Mouse (Mus musculus): Measurements from ENCODE around the gene Cnpy1. TPM values are rescaled to one million over a fixed set of nuclear protein-coding genes. Genes with fewer than 3 reads are reported as not detected.

Gene Cnpy1
- polyA plus RNA-seq, 1 experiment: 0.07 TPM

DNA sequence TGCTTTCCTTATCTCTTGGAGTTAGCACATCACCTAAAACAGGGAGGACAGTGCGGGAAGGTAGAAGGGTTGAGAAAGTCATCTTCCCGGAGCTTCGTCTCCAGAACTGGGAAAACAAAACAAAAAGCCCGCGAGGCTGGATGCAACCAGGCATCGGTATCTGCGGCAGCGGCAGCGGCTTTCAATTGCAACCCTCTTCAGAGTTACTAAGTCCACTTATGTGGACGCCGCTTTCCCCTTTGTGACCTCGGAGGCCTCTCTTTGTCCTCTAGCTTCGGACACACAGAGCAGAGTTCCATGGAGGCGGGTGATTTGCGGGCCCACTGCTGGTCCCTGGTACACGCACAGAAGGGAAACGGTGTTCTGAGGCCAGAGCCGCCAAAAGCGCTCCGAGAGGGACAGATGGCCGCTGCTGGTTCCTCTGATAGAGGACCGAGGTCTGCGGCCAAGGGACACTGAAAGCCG lies 83.6 kb downstream of the Cnpy1 start:
- no peak for TF ChIP-seq CTCF (IDR thresholded peaks at IDR 0.05; ENCODE audit: control insufficient read depth, insufficient read depth, insufficient replicate concordance, low read depth, low read length)
- no peak for TF ChIP-seq POLR2A (IDR thresholded peaks at IDR 0.05; ENCODE audit: control insufficient read depth, low read depth, low read length)
- H3K36me3 ChIP-seq (ENCODE audit: control insufficient read depth, insufficient read depth, low read length): no peaks in the 10 kb centered on the region
- peaks cover 25% of the 10 kb centered on the region for H3K4me1 ChIP-seq (ENCODE audit: control insufficient read depth, insufficient read depth, low read length)
- peak overlapping the region; percentile 17 for H3K4me3 ChIP-seq (ENCODE audit: control insufficient read depth, low read depth, low read length)
- no peak overlapping the region for H3K27ac ChIP-seq (ENCODE audit: control insufficient read depth, insufficient read depth, low read depth, low read length)
- no peaks in the 10 kb centered on the region; the same call in 1 of the 2 replicates for H3K27me3 ChIP-seq (ENCODE audit: control insufficient read depth, insufficient read depth, low read length)

DNA sequence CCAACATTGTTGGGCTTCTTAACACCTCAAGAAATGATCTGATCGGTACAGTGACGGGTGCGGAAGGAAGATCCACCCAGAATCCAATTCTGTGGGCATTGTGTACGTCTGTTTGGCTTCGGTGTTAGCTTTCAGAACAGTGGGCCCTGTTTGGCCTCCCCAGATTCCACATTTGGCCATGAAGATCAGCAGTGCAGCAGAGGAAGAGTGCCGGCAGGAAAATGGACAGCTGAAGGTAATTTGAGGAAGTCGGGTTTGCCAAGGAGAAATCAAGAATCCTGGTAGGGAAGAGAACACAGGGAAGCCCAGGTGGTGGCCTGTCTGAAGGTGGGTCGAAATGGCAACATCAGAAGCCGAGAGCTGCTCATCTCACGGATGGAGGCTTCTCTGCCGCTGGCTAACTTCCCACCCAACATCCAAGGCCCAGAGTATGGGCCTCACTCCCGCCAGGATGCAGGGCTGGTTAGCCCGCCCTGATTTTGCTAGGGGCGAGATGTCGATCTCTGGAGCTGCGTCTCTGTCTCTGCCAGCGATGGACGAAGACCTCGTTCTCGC lies 84.1 kb downstream of the Cnpy1 start:
- Histone ChIP-seq H3K27me3 (ENCODE audit: control insufficient read depth, insufficient read depth, low read length) (no peaks in the 10 kb centered on the region; the same call in 1 of the 2 replicates), H3K4me3 (ENCODE audit: control insufficient read depth, low read depth, low read length) (peak overlapping the region; percentile 17), H3K36me3 (ENCODE audit: control insufficient read depth, insufficient read depth, low read length) (no peaks in the 10 kb centered on the region), H3K27ac (ENCODE audit: control insufficient read depth, insufficient read depth, low read depth, low read length) (no peak overlapping the region), H3K4me1 (ENCODE audit: control insufficient read depth, insufficient read depth, low read length) (peaks cover 21% of the 10 kb centered on the region)
- TF ChIP-seq CTCF (IDR thresholded peaks at IDR 0.05; ENCODE audit: control insufficient read depth, insufficient read depth, insufficient replicate concordance, low read depth, low read length) (no peak), POLR2A (IDR thresholded peaks at IDR 0.05; ENCODE audit: control insufficient read depth, low read depth, low read length) (no peak)

DNA sequence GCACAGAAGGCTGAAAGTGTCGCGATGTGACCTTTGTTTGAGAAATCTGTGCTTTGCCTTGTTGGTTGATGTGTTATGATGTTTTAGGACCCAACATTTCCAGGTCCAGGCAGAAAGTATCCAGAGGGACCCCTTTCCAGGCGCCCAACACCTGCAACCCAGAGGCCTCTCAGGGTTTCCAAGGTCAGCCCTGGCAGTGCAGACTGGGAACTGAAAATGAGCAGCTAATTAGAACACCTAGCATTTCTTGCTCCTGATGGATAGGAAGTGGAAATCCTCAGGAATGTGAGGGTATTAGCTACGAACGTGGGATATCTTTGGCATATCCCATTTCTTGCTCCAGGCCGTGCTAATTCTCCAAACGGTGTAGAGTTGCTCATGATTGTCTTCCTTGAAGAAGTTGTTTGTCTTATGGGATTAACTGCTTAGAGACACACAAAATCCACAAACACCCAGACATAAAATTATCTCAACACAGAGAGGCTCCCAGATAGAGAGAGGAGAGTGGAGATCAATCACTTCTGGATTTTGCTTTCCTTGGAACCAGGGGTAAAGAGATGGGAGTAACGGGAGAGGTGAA lies 85.6 kb downstream of the Cnpy1 start:
- Histone ChIP-seq H3K4me3 (ENCODE audit: control insufficient read depth, low read depth, low read length) (no peak overlapping the region), H3K27me3 (ENCODE audit: control insufficient read depth, insufficient read depth, low read length) (no peaks in the 10 kb centered on the region; the same call in 1 of the 2 replicates), H3K36me3 (ENCODE audit: control insufficient read depth, insufficient read depth, low read length) (no peaks in the 10 kb centered on the region), H3K27ac (ENCODE audit: control insufficient read depth, insufficient read depth, low read depth, low read length) (no peak overlapping the region), H3K4me1 (ENCODE audit: control insufficient read depth, insufficient read depth, low read length) (peaks cover 9% of the 10 kb centered on the region)
- TF ChIP-seq POLR2A (IDR thresholded peaks at IDR 0.05; ENCODE audit: control insufficient read depth, low read depth, low read length) (no peak), CTCF (IDR thresholded peaks at IDR 0.05; ENCODE audit: control insufficient read depth, insufficient read depth, insufficient replicate concordance, low read depth, low read length) (no peak)

DNA sequence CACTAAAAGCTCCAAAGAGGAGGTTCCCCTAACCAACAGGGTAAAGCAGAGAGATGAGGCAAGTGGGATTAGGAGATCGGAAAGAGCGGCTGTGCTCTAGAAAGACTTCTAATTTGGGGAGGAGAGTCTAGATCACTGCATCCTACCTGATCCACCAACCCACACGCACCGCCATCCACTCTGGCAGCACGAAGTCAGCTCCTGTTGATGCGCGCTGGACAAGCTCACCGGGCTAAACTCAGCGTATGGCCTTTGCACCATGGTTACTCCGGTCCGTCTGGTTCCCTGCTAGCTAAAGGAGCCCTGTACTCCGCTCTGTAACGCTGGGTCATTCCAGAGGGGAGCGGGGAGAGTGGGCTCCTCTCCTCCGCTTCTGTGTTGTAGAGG lies 86.5 kb downstream of the Cnpy1 start:
- TF ChIP-seq POLR2A (IDR thresholded peaks at IDR 0.05; ENCODE audit: control insufficient read depth, low read depth, low read length): no peak
- TF ChIP-seq CTCF (IDR thresholded peaks at IDR 0.05; ENCODE audit: control insufficient read depth, insufficient read depth, insufficient replicate concordance, low read depth, low read length): no peak
- H3K4me1 ChIP-seq (ENCODE audit: control insufficient read depth, insufficient read depth, low read length): peaks cover 8% of the 10 kb centered on the region
- no peak overlapping the region for H3K27ac ChIP-seq (ENCODE audit: control insufficient read depth, insufficient read depth, low read depth, low read length)

DNA sequence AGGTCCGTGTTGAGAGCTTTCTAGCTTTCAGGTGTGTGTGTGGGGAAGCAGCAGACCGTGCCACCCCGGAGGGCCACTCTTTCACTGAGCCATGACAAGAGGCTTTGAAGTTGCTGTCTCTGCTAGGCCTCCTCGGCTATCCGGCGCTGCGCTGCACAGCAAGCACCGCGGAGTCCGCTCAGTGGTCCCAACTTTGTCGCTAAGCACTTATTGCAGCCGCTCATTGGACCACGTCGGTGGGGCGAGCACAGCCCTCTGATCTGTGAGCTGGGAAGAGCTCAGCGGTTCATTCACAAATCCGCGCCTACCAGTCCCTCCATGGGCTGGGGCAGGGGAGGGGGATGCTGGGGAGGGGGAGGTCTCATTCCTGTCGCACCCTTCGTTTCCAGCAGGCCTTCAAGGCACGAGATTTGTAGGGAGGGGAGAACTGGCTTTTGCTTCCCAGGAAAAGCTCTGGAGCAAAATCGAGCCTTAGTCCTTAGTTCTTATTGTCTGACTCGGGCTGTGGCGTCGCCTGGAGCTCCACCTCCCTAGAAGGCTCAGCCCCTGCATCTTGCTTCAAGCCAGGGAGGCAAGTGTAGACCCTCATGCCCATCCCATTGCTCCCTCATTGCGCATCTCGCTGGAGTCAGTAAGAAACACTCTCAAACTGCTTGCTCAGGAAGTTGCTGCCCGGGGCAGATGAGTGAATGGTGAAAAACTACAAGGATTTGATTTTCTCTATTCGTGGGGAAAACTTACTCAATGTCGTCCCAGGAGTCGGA lies 87.1 kb downstream of the Cnpy1 start:
- no peaks in the 10 kb centered on the region for H3K36me3 ChIP-seq (ENCODE audit: control insufficient read depth, insufficient read depth, low read length)
- TF ChIP-seq CTCF (IDR thresholded peaks at IDR 0.05; ENCODE audit: control insufficient read depth, insufficient read depth, insufficient replicate concordance, low read depth, low read length): no peak
- TF ChIP-seq POLR2A (IDR thresholded peaks at IDR 0.05; ENCODE audit: control insufficient read depth, low read depth, low read length): no peak
- no peak overlapping the region for H3K4me3 ChIP-seq (ENCODE audit: control insufficient read depth, low read depth, low read length)
- no peaks in the 10 kb centered on the region; the same call in 1 of the 2 replicates for H3K27me3 ChIP-seq (ENCODE audit: control insufficient read depth, insufficient read depth, low read length)
- no peak overlapping the region for H3K27ac ChIP-seq (ENCODE audit: control insufficient read depth, insufficient read depth, low read depth, low read length)
- H3K4me1 ChIP-seq (ENCODE audit: control insufficient read depth, insufficient read depth, low read length): peaks cover 8% of the 10 kb centered on the region

More for the DNA sequence above, 86.5 kb downstream of the Cnpy1 start:
- H3K36me3 ChIP-seq (ENCODE audit: control insufficient read depth, insufficient read depth, low read length): no peaks in the 10 kb centered on the region
- no peak overlapping the region for H3K4me3 ChIP-seq (ENCODE audit: control insufficient read depth, low read depth, low read length)
- H3K27me3 ChIP-seq (ENCODE audit: control insufficient read depth, insufficient read depth, low read length): no peaks in the 10 kb centered on the region; the same call in 1 of the 2 replicates

DNA sequence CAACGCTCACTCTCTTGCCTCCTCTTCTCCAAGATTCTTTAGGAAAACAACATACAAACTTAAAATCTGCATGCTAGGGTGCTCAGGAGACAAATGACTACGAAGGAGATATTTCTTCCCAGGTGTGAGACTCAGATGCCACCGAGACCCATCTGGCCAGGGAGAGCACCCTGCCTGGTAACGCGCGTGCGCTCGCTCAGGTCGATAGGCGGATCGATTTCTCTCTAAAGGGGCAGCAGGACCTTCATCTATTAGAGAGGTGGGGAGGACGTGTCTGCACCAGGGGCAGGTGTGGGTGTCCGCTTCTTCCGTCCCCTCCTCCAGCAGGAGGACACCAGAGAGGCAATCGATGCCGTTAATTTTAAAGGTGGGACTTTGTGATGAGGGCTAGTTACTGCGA lies 87.8 kb downstream of the Cnpy1 start:
- TF ChIP-seq POLR2A (IDR thresholded peaks at IDR 0.05; ENCODE audit: control insufficient read depth, low read depth, low read length) (no peak), CTCF (IDR thresholded peaks at IDR 0.05; ENCODE audit: control insufficient read depth, insufficient read depth, insufficient replicate concordance, low read depth, low read length) (no peak)
- H3K4me3 ChIP-seq (ENCODE audit: control insufficient read depth, low read depth, low read length): no peak overlapping the region
- no peaks in the 10 kb centered on the region; the same call in 1 of the 2 replicates for H3K27me3 ChIP-seq (ENCODE audit: control insufficient read depth, insufficient read depth, low read length)
- no peak overlapping the region for H3K27ac ChIP-seq (ENCODE audit: control insufficient read depth, insufficient read depth, low read depth, low read length)
- no peaks in the 10 kb centered on the region for H3K36me3 ChIP-seq (ENCODE audit: control insufficient read depth, insufficient read depth, low read length)
- H3K4me1 ChIP-seq (ENCODE audit: control insufficient read depth, insufficient read depth, low read length): peaks cover 8% of the 10 kb centered on the region

DNA sequence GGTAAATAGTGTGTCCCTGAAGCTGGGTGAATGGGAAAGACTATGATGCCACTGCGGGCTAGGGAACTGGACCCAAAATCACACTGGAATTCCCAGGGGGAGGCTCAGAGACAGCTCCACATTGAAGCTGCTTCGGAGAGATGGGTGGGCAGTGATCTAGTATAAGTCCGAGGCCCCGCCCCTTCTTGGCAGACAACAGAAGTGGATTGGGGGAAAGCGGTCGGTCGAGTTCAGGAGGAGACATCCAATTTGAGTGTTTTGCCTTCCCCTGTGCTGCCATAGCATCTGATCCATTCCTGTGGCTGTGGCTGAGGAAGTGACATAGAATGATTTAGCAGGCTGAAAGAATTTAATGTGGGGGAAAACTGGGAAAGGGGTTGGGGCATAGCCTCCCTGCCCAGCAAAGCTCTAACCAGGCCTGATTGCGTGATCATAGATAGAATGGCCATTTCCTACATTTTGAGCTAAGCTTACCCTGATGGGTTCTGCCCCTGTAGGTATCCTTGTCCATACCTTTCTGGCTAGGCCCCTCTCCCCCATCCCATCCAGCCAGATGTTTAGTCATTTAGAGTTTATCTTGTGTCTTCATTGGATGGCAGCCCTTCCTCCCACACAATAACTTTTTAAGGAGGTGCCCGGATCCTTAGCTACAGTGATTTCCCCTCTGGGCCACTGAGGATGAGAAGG lies 88.4 kb downstream of the Cnpy1 start:
- Histone ChIP-seq H3K27ac (ENCODE audit: control insufficient read depth, insufficient read depth, low read depth, low read length) (no peak overlapping the region), H3K36me3 (ENCODE audit: control insufficient read depth, insufficient read depth, low read length) (no peaks in the 10 kb centered on the region), H3K4me3 (ENCODE audit: control insufficient read depth, low read depth, low read length) (no peak overlapping the region), H3K4me1 (ENCODE audit: control insufficient read depth, insufficient read depth, low read length) (peaks cover 8% of the 10 kb centered on the region), H3K27me3 (ENCODE audit: control insufficient read depth, insufficient read depth, low read length) (no peaks in the 10 kb centered on the region; the same call in 1 of the 2 replicates)
- no peak for TF ChIP-seq CTCF (IDR thresholded peaks at IDR 0.05; ENCODE audit: control insufficient read depth, insufficient read depth, insufficient replicate concordance, low read depth, low read length)
- no peak for TF ChIP-seq POLR2A (IDR thresholded peaks at IDR 0.05; ENCODE audit: control insufficient read depth, low read depth, low read length)

Other genes starting within 250 kb of the Cnpy1 start
- 14.1 and 16.6 TPM in 2 replicates for gene Insig1, start 174.4 kb downstream of the Cnpy1 start, polyA plus RNA-seq (2012; rRNA removed)
- 0.36 and 0.53 TPM in 2 replicates for gene En2, start 80.1 kb downstream of the Cnpy1 start, polyA plus RNA-seq (2012; rRNA removed)
- gene Rbm33, start 71.3 kb upstream of the Cnpy1 start, polyA plus RNA-seq (2012; rRNA removed): 16.5 and 17.0 TPM in 2 replicates
- 0.04 and 0.59 TPM in 2 replicates for gene Shh, start 221.4 kb upstream of the Cnpy1 start, polyA plus RNA-seq (2012; rRNA removed)

Data from testis, adult 2 months (tissue).